Mouse (Mus musculus) embryonic facial prominence, embryonic 14.5 days (tissue): Measurements from ENCODE around the gene Col6a6. TPM values are rescaled to one million over a fixed set of nuclear protein-coding genes. Genes with fewer than 3 reads are reported as not detected.

Experiments used
- ATAC-seq: fragments of 200-750 bp; cut with Nextera tagmentation; 2 replicates; pipeline ENCODE4 v1.8.0; 2017; ENCODE audit warnings: low read depth, moderate number of reproducible peaks, moderate TSS enrichment
- DNase-seq: peaks from one replicate; pipeline ENCODE4 v3.0.0-alpha.2; 2015; ENCODE audit warnings: low spot score
- H3K27ac ChIP-seq: fragments of 300-500 bp; sonication (generic); replicated peaks from 2 replicates; pipeline ENCODE4 v1.5.1; 2014; ENCODE audit warnings: low read depth, mild to moderate bottlenecking, low read length, moderate library complexity
- H3K27me3 ChIP-seq: fragments of 300-500 bp; sonication (generic); replicated peaks from 2 replicates; pipeline ENCODE4 v1.6.1; 2014; ENCODE audit warnings: low read length; ENCODE audit not compliant: control insufficient read depth, insufficient read depth
- H3K36me3 ChIP-seq: fragments of 300-500 bp; sonication (generic); 2 replicates; pipeline ENCODE4 v1.6.1; 2014; ENCODE audit warnings: low read length, mixed read lengths; ENCODE audit not compliant: control insufficient read depth, insufficient read depth
- H3K4me1 ChIP-seq: fragments of 300-500 bp; sonication (generic); 2 replicates; pipeline ENCODE4 v1.6.1; 2014; ENCODE audit warnings: antibody characterized with exemption, low read length; ENCODE audit not compliant: control insufficient read depth, insufficient read depth
- H3K4me2 ChIP-seq: fragments of 300-500 bp; sonication (generic); 2 replicates; pipeline ENCODE4 v1.6.1; 2014; ENCODE audit warnings: low read depth, mild to moderate bottlenecking, low read length, moderate library complexity, mixed read lengths
- H3K4me3 ChIP-seq: fragments of 300-500 bp; sonication (generic); 2 replicates; pipeline ENCODE4 v1.5.1; 2014; ENCODE audit warnings: low read depth, mild to moderate bottlenecking, low read length
- H3K9ac ChIP-seq: fragments of 300-500 bp; sonication (generic); 2 replicates; pipeline ENCODE4 v1.6.1; 2014; ENCODE audit warnings: low read depth, mild to moderate bottlenecking, low read length, moderate library complexity, mixed read lengths
- H3K9me3 ChIP-seq: fragments of 300-500 bp; sonication (generic); 2 replicates; pipeline ENCODE4 v1.6.1; 2016; ENCODE audit warnings: low read length; ENCODE audit not compliant: control insufficient read depth
- WGBS: fragments of 180-500 bp; shearing (Covaris S2); extraction: QIAGEN DNeasy Blood & Tissue Kit; methylation state at CpG from one replicate; pipeline ENCODE4 v1.1.7; 2014; 5-methylcytosine and 5-hydroxymethylcytosine counted together
- polyA plus RNA-seq: library from polyadenylated mRNA; unstranded; fragments of >200 nt; fragmentation: Nextera tagmentation; extraction: Ambion mirVana; gene quantifications from 2 replicates; pipeline ENCODE4 v1.2.1, GENCODE M21; 2014

The Col6a6 gene
- polyA plus RNA-seq, 1 experiment from 2014 or later, result 8.0 TPM

- 59% methylated on average over 5 of the region's 5 CpGs for WGBS
- Histone ChIP-seq H3K4me2 (no peak overlapping the region), H3K4me3 (no peak overlapping the region), H3K27me3 (no peaks in the 10 kb centered on the region), H3K27ac (no peak overlapping the region), H3K36me3 (no peaks in the 10 kb centered on the region), H3K9me3 (no peaks in the 10 kb centered on the region), H3K9ac (no peak overlapping the region), H3K4me1 (peaks cover 13% of the 10 kb centered on the region)
- ATAC-seq, result no peak
- no peak for DNase-seq
These were observed 36.1 kb downstream of the Col6a6 start for GRCm38 (mm10) chr9:105791810-105792209.

GRCm38 (mm10) chr9:105788203-105788602 is 39.8 kb downstream of the Col6a6 start:
- WGBS, result 43% methylated on average over 3 of the region's 3 CpGs
- no peak overlapping the region for H3K4me3 ChIP-seq
- no peaks in the 10 kb centered on the region for H3K9me3 ChIP-seq

GRCm38 (mm10) chr9:105787800-105788199 is 40.2 kb downstream of the Col6a6 start:
- no peaks in the 10 kb centered on the region for H3K9me3 ChIP-seq
- H3K27me3 ChIP-seq, result no peaks in the 10 kb centered on the region
- no peak overlapping the region for H3K4me2 ChIP-seq
- H3K27ac ChIP-seq, result no peak overlapping the region
- H3K4me3 ChIP-seq, result no peak overlapping the region
- DNase-seq (no peak), ATAC-seq (no peak)
- H3K9ac ChIP-seq, result no peak overlapping the region
- 68% methylated on average over 11 of the region's 11 CpGs for WGBS
- H3K36me3 ChIP-seq, result no peaks in the 10 kb centered on the region
- no peaks in the 10 kb centered on the region for H3K4me1 ChIP-seq

More at GRCm38 (mm10) chr9:105788203-105788602, 39.8 kb downstream of the Col6a6 start:
- Histone ChIP-seq H3K36me3 (no peaks in the 10 kb centered on the region), H3K4me2 (no peak overlapping the region), H3K4me1 (no peaks in the 10 kb centered on the region), H3K27me3 (no peaks in the 10 kb centered on the region), H3K9ac (no peak overlapping the region), H3K27ac (no peak overlapping the region)
- ATAC-seq (no peak), DNase-seq (no peak)

- no peaks in the 10 kb centered on the region for H3K4me1 ChIP-seq
- H3K36me3 ChIP-seq, result no peaks in the 10 kb centered on the region
- H3K27ac ChIP-seq, result no peak overlapping the region
- ATAC-seq (no peak), DNase-seq (no peak)
- 91% methylated on average over 4 of the region's 4 CpGs for WGBS
- no peaks in the 10 kb centered on the region for H3K9me3 ChIP-seq
- H3K4me3 ChIP-seq, result no peak overlapping the region
- no peak overlapping the region for H3K9ac ChIP-seq
- no peaks in the 10 kb centered on the region for H3K27me3 ChIP-seq
- H3K4me2 ChIP-seq, result no peak overlapping the region
These were observed 43.9 kb downstream of the Col6a6 start for GRCm38 (mm10) chr9:105784026-105784425.

- H3K4me2 ChIP-seq, result no peak overlapping the region
- no peak overlapping the region for H3K9ac ChIP-seq
- no peak for ATAC-seq
- no peak for DNase-seq
- H3K27ac ChIP-seq, result no peak overlapping the region
- no peaks in the 10 kb centered on the region; the same call in 1 of the 2 replicates for H3K9me3 ChIP-seq
- 94% methylated on average over 15 of the region's 15 CpGs for WGBS
- H3K4me1 ChIP-seq, result no peaks in the 10 kb centered on the region
- no peak overlapping the region for H3K4me3 ChIP-seq
- no peaks in the 10 kb centered on the region for H3K27me3 ChIP-seq
- no peaks in the 10 kb centered on the region for H3K36me3 ChIP-seq
These were observed 47.3 kb downstream of the Col6a6 start for GRCm38 (mm10) chr9:105780696-105781095.

- Histone ChIP-seq H3K27me3 (no peaks in the 10 kb centered on the region), H3K9me3 (no peaks in the 10 kb centered on the region; the same call in 1 of the 2 replicates), H3K27ac (no peak overlapping the region), H3K4me1 (peaks cover 3% of the 10 kb centered on the region; the same call in 1 of the 2 replicates), H3K4me2 (no peak overlapping the region), H3K9ac (no peak overlapping the region), H3K36me3 (no peaks in the 10 kb centered on the region), H3K4me3 (no peak overlapping the region)
- ATAC-seq, result no peak
- DNase-seq, result no peak
- 86% methylated on average over 6 of the region's 6 CpGs for WGBS
These were observed 49.2 kb downstream of the Col6a6 start for GRCm38 (mm10) chr9:105778741-105779140.

- no peaks in the 10 kb centered on the region for H3K27me3 ChIP-seq
- no peaks in the 10 kb centered on the region for H3K36me3 ChIP-seq
- DNase-seq (peak; percentile 74), ATAC-seq (0 out of 2 replicates have a peak, but pooled peaks have one; percentile 15)
- WGBS, result 59% methylated on average over 7 of the region's 7 CpGs
- H3K4me3 ChIP-seq, result no peak overlapping the region
- no peak overlapping the region for H3K9ac ChIP-seq
- no peak overlapping the region for H3K4me2 ChIP-seq
- no peak overlapping the region for H3K27ac ChIP-seq
- peaks cover 4% of the 10 kb centered on the region; the same call in 1 of the 2 replicates for H3K4me1 ChIP-seq
- no peaks in the 10 kb centered on the region; the same call in 1 of the 2 replicates for H3K9me3 ChIP-seq
These were observed 53.1 kb downstream of the Col6a6 start for GRCm38 (mm10) chr9:105774878-105775277.

- no peak overlapping the region for H3K27ac ChIP-seq
- H3K9ac ChIP-seq, result no peak overlapping the region
- H3K9me3 ChIP-seq, result no peaks in the 10 kb centered on the region; the same call in 1 of the 2 replicates
- WGBS, result 88% methylated on average over 19 of the region's 19 CpGs
- no peak overlapping the region for H3K4me3 ChIP-seq
- H3K4me1 ChIP-seq, result peaks cover 4% of the 10 kb centered on the region; the same call in 1 of the 2 replicates
- no peaks in the 10 kb centered on the region for H3K27me3 ChIP-seq
- DNase-seq, result no peak
- no peaks in the 10 kb centered on the region for H3K36me3 ChIP-seq
- no peak overlapping the region for H3K4me2 ChIP-seq
- no peak for ATAC-seq
These were observed 53.6 kb downstream of the Col6a6 start for GRCm38 (mm10) chr9:105774321-105774720.

- H3K4me2 ChIP-seq, result no peak overlapping the region
- no peaks in the 10 kb centered on the region for H3K36me3 ChIP-seq
- no peak overlapping the region for H3K9ac ChIP-seq
- WGBS, result 72% methylated on average over 3 of the region's 3 CpGs
- H3K4me3 ChIP-seq, result no peak overlapping the region
- H3K4me1 ChIP-seq, result peaks cover 4% of the 10 kb centered on the region; the same call in 1 of the 2 replicates
- H3K9me3 ChIP-seq, result no peaks in the 10 kb centered on the region
- ATAC-seq, result no peak
- no peaks in the 10 kb centered on the region for H3K27me3 ChIP-seq
- DNase-seq, result no peak
- no peak overlapping the region for H3K27ac ChIP-seq
These were observed 56.6 kb downstream of the Col6a6 start for GRCm38 (mm10) chr9:105771380-105771779.
